Comparison of ENCODE assay signal across 12 mouse cellular contexts in the genomic region with DNA sequence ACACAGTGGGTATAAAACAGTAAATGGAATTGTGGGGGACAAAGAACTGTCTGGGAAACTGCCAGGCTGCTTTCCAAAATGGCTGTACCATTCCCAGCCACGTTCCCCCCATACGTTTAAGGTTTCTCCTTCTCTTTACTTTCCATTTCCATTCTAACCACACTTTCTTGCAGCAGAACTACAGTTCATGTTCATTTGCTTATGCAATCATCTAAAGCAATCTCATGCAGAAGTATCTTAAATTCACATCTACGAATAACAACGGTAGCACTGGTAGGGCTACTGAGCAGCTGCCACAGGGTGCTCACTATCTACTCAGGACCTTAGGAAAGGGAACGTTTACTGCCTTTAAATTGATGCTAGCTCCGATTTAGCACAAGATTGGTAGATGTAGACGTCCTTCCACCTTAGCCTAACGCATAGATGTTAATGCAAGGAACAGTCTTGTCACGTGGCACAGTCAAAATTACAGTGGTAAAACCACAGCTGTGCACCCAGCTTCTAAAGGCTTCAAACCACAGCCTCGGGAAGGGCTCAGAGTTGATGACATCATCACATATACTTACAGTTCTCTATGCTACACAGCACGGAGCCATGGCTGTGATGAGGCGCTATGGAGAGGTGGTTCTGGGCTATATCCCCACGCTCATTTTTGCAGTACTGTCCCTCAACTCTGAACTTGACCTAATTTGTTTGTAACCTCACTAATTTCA. TPM values are rescaled to one million over a fixed set of nuclear protein-coding genes. Genes with fewer than 3 reads are reported as not detected.
A peak's percentile ranks its signal among the peaks of the same experiment; 100 is the strongest.
DNase-seq lines count a peak whose midpoint lies in the region; ATAC-seq and TF ChIP-seq lines count a peak whose summit lies in the region.
"Had no signal": no experiment of that assay in that cellular context is flagged by ENCODE, and none has a peak within 500 bp of the region (broad histone marks: within the 10 kb centered on the region; RNA-seq: fewer than 3 reads in every experiment).

No protein-coding gene starts in this region.

- H3K4me2 ChIP-seq in heart, embryonic 16.5 days (ENCODE audit: low read depth, low read length), result no peak overlapping the region
- H3K4me2 ChIP-seq in liver, embryonic 15.5 days, result no peak overlapping the region

- intact Hi-C loops in heart, postnatal 14 days (cut with DNase I), result loop anchor here (10.0 kb wide), 1 partner anchor 137 kb away; no protein-coding TSS in a partner anchor

- no peaks in the 10 kb centered on the region for H3K36me3 ChIP-seq in heart, embryonic 16.5 days (ENCODE audit: control insufficient read depth, insufficient read depth)
- H3K36me3 ChIP-seq in liver, embryonic 15.5 days (replicated peaks), result no peaks in the 10 kb centered on the region

- 74% methylated on average over 13 of the region's 13 CpGs for WGBS in heart, embryonic 16.5 days
- 53% methylated on average over 13 of the region's 13 CpGs for WGBS in liver, embryonic 15.5 days (ENCODE audit: insufficient replicate concordance)
- 91% methylated on average over 13 of the region's 13 CpGs for WGBS in cerebellum, adult 2 months

- no peak for DNase-seq in heart, postnatal 14 days
- DNase-seq in thymus, postnatal 25 days, result peak; percentile 2
- no peak for DNase-seq in thymus, postnatal 10 days (ENCODE audit: low spot score in 2 of 2)
- peak; percentile 64 for DNase-seq in retina, postnatal 1 day
- no peak for DNase-seq in cerebellum, adult 2 months
- no peak for DNase-seq in adrenal gland, adult 2 months
- DNase-seq: heart, postnatal 36 days; kidney, postnatal 10 days had no signal

- no peaks in the 10 kb centered on the region for H3K4me1 ChIP-seq in heart, embryonic 16.5 days (ENCODE audit: control insufficient read depth, insufficient read depth, low read length)
- 0 out of 2 replicates have a peak, but pooled peaks cover 4% of the 10 kb centered on the region for H3K4me1 ChIP-seq in liver, embryonic 15.5 days (replicated peaks)
- 0 out of 2 replicates have a peak, but pooled peaks cover 4% of the 10 kb centered on the region for H3K4me1 ChIP-seq in cerebellum, adult 2 months (ENCODE audit: control insufficient read depth, insufficient read depth, low read length)

- TF ChIP-seq CTCF in cerebellum, adult 2 months (IDR thresholded peaks at IDR 0.05; ENCODE audit: borderline replicate concordance, insufficient read depth, low read depth, low read length), result no peak

- no peak overlapping the region for H3K4me3 ChIP-seq in heart, embryonic 16.5 days (ENCODE audit: low read length)
- H3K4me3 ChIP-seq in liver, embryonic 15.5 days (replicated peaks), result no peak overlapping the region
- H3K4me3 ChIP-seq in cerebellum, adult 2 months (replicated peaks; ENCODE audit: insufficient read depth, low read depth, low read length), result no peak overlapping the region

- H3K27me3 ChIP-seq in heart, embryonic 16.5 days (ENCODE audit: control insufficient read depth, insufficient read depth, low read length), result no peaks in the 10 kb centered on the region
- no peaks in the 10 kb centered on the region for H3K27me3 ChIP-seq in liver, embryonic 15.5 days
- no peaks in the 10 kb centered on the region for H3K27me3 ChIP-seq in cerebellum, adult 2 months (ENCODE audit: control insufficient read depth, insufficient read depth, low read length)

- ATAC-seq in heart, embryonic 16.5 days (replicated peaks; ENCODE audit: extremely low read depth, insufficient read depth, low FRiP score), result peak; percentile 55; the same call in 1 of the 2 replicates
- peak; percentile 56 for ATAC-seq in liver, embryonic 15.5 days (ENCODE audit: insufficient read depth)
- ATAC-seq: intestine, embryonic 16.5 days had no signal

- no peak for TF ChIP-seq POLR2A in cerebellum, adult 2 months (IDR thresholded peaks at IDR 0.05; ENCODE audit: borderline replicate concordance, insufficient read depth, low read length)

- no peak overlapping the region for H3K27ac ChIP-seq in heart, embryonic 16.5 days (ENCODE audit: low read length)
- no peak overlapping the region for H3K27ac ChIP-seq in liver, embryonic 15.5 days (replicated peaks)
- H3K27ac ChIP-seq in cerebellum, adult 2 months (ENCODE audit: insufficient read depth, low read length), result no peak overlapping the region

- no peaks in the 10 kb centered on the region for H3K9me3 ChIP-seq in heart, embryonic 16.5 days (replicated peaks; ENCODE audit: control insufficient read depth, low read length)
- no peaks in the 10 kb centered on the region for H3K9me3 ChIP-seq in liver, embryonic 15.5 days (replicated peaks)

- no peak overlapping the region for H3K9ac ChIP-seq in heart, embryonic 16.5 days (ENCODE audit: low read length)
- H3K9ac ChIP-seq in liver, embryonic 15.5 days, result no peak overlapping the region

RNA-seq across cellular contexts. Expression of a gene that starts 23.6 kb away (rescaled TPM):
- 0.50 and 1.3 TPM in 2 replicates for polyA plus RNA-seq in heart, embryonic 16.5 days (2015; fragmentation: Nextera tagmentation; extraction: Ambion mirVana)
- total RNA-seq in heart, postnatal 14 days (2021), result 1 to 10 TPM; 5.5 to 6.1 TPM
- polyA plus RNA-seq in liver, embryonic 15.5 days (2015; fragmentation: Nextera tagmentation; extraction: Ambion mirVana), result 6.3 and 7.6 TPM in 2 replicates
- 23.7 and 26.0 TPM in 2 replicates for polyA plus RNA-seq in cerebellum, adult 2 months (2012; rRNA removed)
- 10 to 100 TPM; 17.3 to 44.1 TPM for total RNA-seq in adrenal gland, adult 2 months (2021)
- 0.68 and 2.6 TPM in 2 replicates for polyA plus RNA-seq in adrenal gland, adult 2 months (2012; rRNA removed)

RNA-seq across cellular contexts. Expression of a gene that starts 31.3 kb away (rescaled TPM):
- not detected in 2 replicates for polyA plus RNA-seq in heart, embryonic 16.5 days (2015; fragmentation: Nextera tagmentation; extraction: Ambion mirVana)
- total RNA-seq in heart, postnatal 14 days (2021), result under 1 TPM; 0.20 to 0.29 TPM
- 0.06 TPM in 2 replicates for polyA plus RNA-seq in liver, embryonic 15.5 days (2015; fragmentation: Nextera tagmentation; extraction: Ambion mirVana)
- 0.15 and 0.17 TPM in 2 replicates for polyA plus RNA-seq in cerebellum, adult 2 months (2012; rRNA removed)
- not detected for total RNA-seq in adrenal gland, adult 2 months (2021)
- polyA plus RNA-seq in adrenal gland, adult 2 months (2012; rRNA removed), result not detected in 2 replicates
- polyA plus RNA-seq: intestine, embryonic 16.5 days; limb, embryonic 11.5 days had no signal

Comparison
In these comparisons a context has a peak if more than half of its experiments do, and no peak if none do; other contexts are left out.
1. DNase-seq: peak in thymus, postnatal 25 days (single experiment) and retina, postnatal 1 day (single experiment); none in heart, postnatal 14 days (0 of 2), thymus, postnatal 10 days (0 of 2), cerebellum, adult 2 months (0 of 2) and adrenal gland, adult 2 months (single experiment).